Mouse (Mus musculus) E14TG2a.4 (cell line): ENCODE results near the gene Perp.

Experiments
- H3K27me3 ChIP-seq: 2 replicates; pipeline ENCODE4 v1.6.1; 2014; ENCODE audit warnings: low read length, control low read depth; ENCODE audit not compliant: insufficient read depth
- H3K36me3 ChIP-seq: 2 replicates; pipeline ENCODE4 v1.6.1; 2014; ENCODE audit warnings: low read length, control low read depth; ENCODE audit not compliant: insufficient read depth
- H3K4me1 ChIP-seq: replicated peaks from 2 replicates; pipeline ENCODE4 v1.6.1; 2014; ENCODE audit warnings: low read depth, low read length, control low read depth
- H3K4me3 ChIP-seq: replicated peaks from 2 replicates; pipeline ENCODE4 v1.5.1; 2014; ENCODE audit warnings: mild to moderate bottlenecking, low read length
- H3K9me3 ChIP-seq: 2 replicates; pipeline ENCODE4 v1.6.1; 2014; ENCODE audit warnings: low read length, control low read depth
- CTCF ChIP-seq: conservative IDR thresholded peaks from 2 replicates; pipeline ENCODE4 v1.5.1; 2014; ENCODE audit warnings: low read length
- NANOG ChIP-seq: IDR thresholded peaks from 2 replicates; pipeline ENCODE4 v1.6.1; 2014; ENCODE audit warnings: borderline replicate concordance, low read length, mixed read lengths
- POU5F1 ChIP-seq: IDR thresholded peaks from 2 replicates; pipeline ENCODE4 v1.6.1; 2014; ENCODE audit warnings: low read length, borderline replicate concordance

The Perp gene

DNA sequence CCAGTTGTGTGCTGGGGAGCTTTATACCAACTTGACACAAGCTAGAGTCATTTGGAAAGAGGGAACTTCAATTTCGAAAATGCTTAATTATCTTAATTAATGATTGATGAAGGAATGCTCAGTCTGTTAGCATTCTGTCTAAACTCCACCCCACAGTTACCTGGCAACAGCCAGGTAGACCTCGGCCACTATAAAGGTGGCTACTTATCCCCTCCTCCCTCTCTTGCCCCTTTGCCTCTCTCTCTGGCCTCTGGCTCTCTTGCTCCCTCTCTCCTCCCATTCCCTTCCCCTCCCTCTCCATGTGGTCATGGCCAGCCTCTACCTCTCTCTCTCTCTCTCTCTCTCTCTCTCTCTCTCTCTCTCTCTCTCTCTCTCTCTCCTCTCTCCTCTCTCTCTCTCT is 10.4 kb upstream of the Perp start:
- 0 out of 2 replicates have a peak, but pooled peaks cover 4% of the 10 kb centered on the region for H3K9me3 ChIP-seq
- H3K27me3 ChIP-seq = peaks cover 3% of the 10 kb centered on the region; the same call in 1 of the 2 replicates
- peaks cover 6% of the 10 kb centered on the region; the same call in 1 of the 2 replicates for H3K4me1 ChIP-seq
- no peak for TF ChIP-seq NANOG
- no peak for TF ChIP-seq POU5F1
- no peak for TF ChIP-seq CTCF
- no peaks in the 10 kb centered on the region for H3K36me3 ChIP-seq
- H3K4me3 ChIP-seq = no peak overlapping the region

DNA sequence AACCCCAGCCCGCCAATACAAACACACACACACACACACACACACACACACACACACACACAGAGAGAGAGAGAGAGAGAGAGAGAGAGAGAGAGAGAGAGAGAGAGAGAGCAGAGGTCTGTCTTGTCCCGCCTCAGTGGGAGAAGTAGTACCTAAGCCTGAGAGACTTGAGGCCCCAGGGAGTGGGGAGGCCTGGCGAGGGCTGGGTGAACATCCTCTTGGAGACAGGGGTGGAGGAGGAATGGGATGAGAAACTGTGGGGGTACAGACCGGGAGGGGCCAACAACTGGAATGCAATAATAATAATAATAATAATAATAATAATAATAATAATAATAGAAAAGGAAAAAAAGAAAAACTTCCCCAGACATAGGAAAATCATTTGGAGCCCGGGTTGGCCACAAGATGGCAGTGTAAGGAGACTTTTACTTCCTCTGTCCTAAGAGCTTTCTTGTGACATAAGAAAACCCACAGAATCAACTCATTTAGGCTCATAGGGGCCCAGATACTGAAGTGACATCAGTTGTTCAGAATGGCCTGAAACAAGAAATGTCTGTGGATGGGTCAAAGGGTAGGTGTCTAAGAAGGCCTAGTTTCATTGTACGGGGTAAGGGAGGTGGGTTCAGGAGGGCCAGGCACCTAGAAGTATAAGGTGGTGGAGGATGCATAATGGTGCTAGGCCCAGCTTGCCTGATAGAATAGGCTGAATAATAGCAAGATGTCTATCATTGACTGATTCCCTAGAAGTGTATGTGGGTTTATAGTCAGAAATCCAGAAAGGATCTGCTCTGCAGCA is 8.9 kb upstream of the Perp start:
- peaks cover 6% of the 10 kb centered on the region; the same call in 1 of the 2 replicates for H3K4me1 ChIP-seq
- H3K36me3 ChIP-seq = no peaks in the 10 kb centered on the region
- peak; percentile 50 for TF ChIP-seq CTCF
- no peak for TF ChIP-seq NANOG
- no peak for TF ChIP-seq POU5F1
- H3K27me3 ChIP-seq = no peaks in the 10 kb centered on the region
- H3K9me3 ChIP-seq = 0 out of 2 replicates have a peak, but pooled peaks cover 4% of the 10 kb centered on the region
- no peak overlapping the region for H3K4me3 ChIP-seq

DNA sequence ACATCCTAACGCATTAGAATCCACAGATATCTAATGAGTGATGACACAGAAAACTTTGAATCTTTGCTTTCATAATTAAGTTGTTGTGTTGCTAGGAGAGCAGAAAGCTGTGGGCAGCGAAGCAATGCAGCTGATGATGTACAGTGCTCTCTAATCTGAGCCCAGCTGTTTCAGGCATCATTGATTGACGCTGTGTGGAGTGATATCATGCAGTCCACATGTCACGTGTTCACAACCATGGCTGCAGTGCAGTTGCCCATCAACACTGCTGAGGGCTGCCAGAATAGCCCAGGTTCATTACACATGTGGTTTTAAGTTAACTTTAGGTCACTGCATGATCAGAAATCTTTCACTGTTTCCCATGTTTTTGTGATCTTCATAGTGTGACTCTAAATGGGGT is 5.3 kb upstream of the Perp start:
- peaks cover 8% of the 10 kb centered on the region for H3K4me1 ChIP-seq
- peaks cover 21% of the 10 kb centered on the region for H3K27me3 ChIP-seq
- 0 out of 2 replicates have a peak, but pooled peaks cover 4% of the 10 kb centered on the region for H3K9me3 ChIP-seq
- no peak overlapping the region for H3K4me3 ChIP-seq
- TF ChIP-seq CTCF (no peak), POU5F1 (no peak), NANOG (no peak)
- no peaks in the 10 kb centered on the region for H3K36me3 ChIP-seq

DNA sequence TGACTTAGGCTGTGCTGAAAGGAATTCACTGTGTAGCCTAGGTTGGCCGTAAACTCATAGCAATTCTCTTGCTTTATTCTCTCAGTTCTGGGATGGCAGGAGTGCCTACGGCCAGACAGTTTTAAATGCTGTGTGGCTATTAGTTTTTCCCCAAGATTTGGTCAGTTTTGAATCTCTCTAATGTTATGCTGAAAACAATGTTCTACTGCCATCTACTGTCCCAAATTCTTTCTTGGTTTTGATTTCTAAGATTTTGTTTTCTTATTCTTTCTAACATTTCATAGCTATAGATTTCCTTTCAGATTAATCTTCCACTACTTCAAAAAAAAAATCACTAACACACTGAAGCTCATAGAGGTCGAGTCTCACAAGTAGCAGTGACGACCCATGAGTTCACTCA is 4.1 kb upstream of the Perp start:
- peaks cover 14% of the 10 kb centered on the region for H3K4me1 ChIP-seq
- no peaks in the 10 kb centered on the region for H3K36me3 ChIP-seq
- H3K9me3 ChIP-seq = 0 out of 2 replicates have a peak, but pooled peaks cover 4% of the 10 kb centered on the region
- H3K4me3 ChIP-seq = no peak overlapping the region
- peaks cover 32% of the 10 kb centered on the region for H3K27me3 ChIP-seq
- no peak for TF ChIP-seq POU5F1

DNA sequence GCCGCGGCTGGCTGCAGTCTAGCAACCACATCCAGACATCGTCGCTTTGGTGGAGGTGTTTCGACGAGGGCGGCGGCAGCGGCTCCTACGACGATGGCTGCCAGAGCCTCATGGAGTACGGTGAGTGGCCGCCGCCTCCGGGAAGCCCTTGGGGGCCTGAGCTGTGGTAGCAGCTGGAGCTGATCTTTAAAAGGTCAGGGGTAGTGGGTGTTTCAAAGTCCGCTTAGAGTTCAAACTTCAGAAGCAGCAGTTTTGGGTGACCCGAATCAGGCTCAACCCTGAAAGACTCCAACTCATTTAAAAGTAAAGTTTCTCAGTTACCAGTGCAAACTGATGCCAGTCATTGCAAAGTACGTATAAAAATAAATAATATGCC is 455 bp downstream of the Perp start:
- TF ChIP-seq POU5F1 (no peak), CTCF (no peak), NANOG (no peak)
- Histone ChIP-seq H3K27me3 (peaks cover 50% of the 10 kb centered on the region), H3K9me3 (no peaks in the 10 kb centered on the region), H3K4me3 (peak overlapping the region; percentile 82), H3K4me1 (peaks cover 37% of the 10 kb centered on the region), H3K36me3 (no peaks in the 10 kb centered on the region)

DNA sequence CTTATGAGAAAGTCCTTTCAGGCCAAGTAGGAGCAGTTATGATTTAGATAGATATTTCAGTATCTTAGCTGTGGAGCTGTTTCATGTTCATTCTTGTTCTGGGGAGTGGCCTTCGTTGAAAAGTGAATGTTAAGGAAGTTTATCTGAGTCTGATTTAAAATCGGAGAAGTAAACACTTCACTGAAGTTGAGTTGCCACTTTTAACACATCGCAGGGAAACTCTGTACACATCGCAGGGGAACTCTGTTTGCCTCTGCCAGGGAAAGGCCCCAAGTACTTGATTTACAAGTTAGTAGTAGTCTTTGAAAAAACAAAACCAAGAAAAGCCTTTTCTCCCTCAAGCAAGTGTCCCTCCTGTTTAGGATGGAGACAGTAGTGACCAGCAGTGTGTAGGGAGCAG is 891 bp downstream of the Perp start:
- peak overlapping the region; percentile 82 for H3K4me3 ChIP-seq
- peaks cover 37% of the 10 kb centered on the region for H3K4me1 ChIP-seq
- TF ChIP-seq NANOG (no peak), POU5F1 (no peak), CTCF (no peak)
- peaks cover 50% of the 10 kb centered on the region for H3K27me3 ChIP-seq
- H3K36me3 ChIP-seq = no peaks in the 10 kb centered on the region
- no peaks in the 10 kb centered on the region for H3K9me3 ChIP-seq

DNA sequence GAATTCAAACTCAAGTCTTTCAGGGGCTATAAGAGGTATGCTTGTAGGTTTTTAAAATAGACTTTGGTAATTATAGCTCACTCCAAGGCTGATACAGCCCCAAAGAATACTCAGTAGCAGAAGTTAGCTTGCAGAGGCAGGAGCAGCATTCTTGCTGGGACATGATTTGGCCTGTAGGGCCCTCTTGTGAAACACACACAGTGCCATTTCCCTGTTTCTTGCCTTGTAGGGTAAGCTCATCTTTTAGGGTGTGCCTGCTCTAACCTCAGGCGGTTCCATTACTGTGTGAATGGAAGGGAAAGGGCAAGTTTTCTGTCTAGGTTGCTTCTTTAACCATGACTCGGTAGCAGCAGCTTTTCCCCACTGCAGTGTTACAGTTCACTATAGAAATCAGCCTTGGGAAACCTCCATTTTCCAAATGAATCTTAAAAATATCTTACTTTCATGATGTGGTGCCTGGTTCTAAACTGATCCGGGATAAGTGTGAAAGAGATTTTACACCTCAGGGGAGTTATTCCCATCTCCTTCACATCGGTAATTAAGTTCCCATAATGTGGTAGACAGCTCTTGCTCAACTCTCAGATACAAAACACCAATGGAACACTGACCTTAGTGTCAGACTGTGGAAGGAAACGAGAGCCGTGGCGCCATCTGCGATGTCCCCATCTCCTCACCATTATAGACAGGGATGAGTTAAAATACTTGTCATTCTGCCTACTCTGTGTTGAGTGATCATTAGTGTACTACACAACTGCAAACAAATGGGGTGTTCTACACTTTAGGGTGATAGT is 1.8 kb downstream of the Perp start:
- peaks cover 37% of the 10 kb centered on the region for H3K4me1 ChIP-seq
- peaks cover 50% of the 10 kb centered on the region for H3K27me3 ChIP-seq
- H3K9me3 ChIP-seq = no peaks in the 10 kb centered on the region
- H3K4me3 ChIP-seq = 0 out of 2 replicates have a peak overlapping the region, but pooled peaks have one; percentile 26
- no peaks in the 10 kb centered on the region for H3K36me3 ChIP-seq
- TF ChIP-seq POU5F1 = no peak
- no peak for TF ChIP-seq CTCF
- TF ChIP-seq NANOG = no peak

DNA sequence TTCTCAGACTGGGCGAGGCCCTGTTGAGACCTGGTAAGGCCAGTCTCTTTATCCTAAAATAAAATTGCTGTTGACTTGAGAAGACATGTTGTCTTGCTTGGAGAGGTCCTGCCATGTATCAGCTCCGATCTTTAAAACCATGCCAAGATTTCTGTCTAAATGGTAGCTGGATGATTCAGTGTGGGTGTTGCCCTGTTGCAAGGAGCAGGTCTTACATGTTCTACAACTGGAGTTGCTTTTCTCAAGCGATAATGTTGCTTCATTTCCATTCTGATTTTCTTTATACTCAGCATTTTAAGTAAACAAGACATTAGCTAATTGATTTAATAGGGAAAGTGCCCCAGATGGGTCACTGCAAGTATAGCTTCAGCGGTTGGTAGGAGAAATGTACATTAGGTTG is 5.4 kb downstream of the Perp start:
- H3K4me3 ChIP-seq = no peak overlapping the region
- H3K4me1 ChIP-seq = peaks cover 27% of the 10 kb centered on the region
- no peaks in the 10 kb centered on the region for H3K9me3 ChIP-seq
- TF ChIP-seq POU5F1 (no peak), CTCF (no peak), NANOG (no peak)
- peaks cover 22% of the 10 kb centered on the region for H3K27me3 ChIP-seq
- no peaks in the 10 kb centered on the region for H3K36me3 ChIP-seq
